Mouse (Mus musculus) testis, adult 2 months (tissue): ENCODE data around the gene Tha1. TPM values are rescaled to one million over a fixed set of nuclear protein-coding genes. Genes with fewer than 3 reads are reported as not detected.

Source experiments
- H3K27ac ChIP-seq: fragments of 200-500 bp; 2 replicates; pipeline ENCODE4 v1.5.1; 2012; ENCODE audit warnings: low read depth, low read length; ENCODE audit not compliant: control insufficient read depth, insufficient read depth
- H3K27me3 ChIP-seq: fragments of 200-500 bp; 2 replicates; pipeline ENCODE4 v1.6.1; 2012; ENCODE audit warnings: mild to moderate bottlenecking, low read length, moderate library complexity; ENCODE audit not compliant: control insufficient read depth, insufficient read depth
- H3K36me3 ChIP-seq: fragments of 200-500 bp; 2 replicates; pipeline ENCODE4 v1.6.1; 2012; ENCODE audit warnings: mild to moderate bottlenecking, low read length; ENCODE audit not compliant: control insufficient read depth, insufficient read depth
- H3K4me1 ChIP-seq: fragments of 200-500 bp; 2 replicates; pipeline ENCODE4 v1.6.1; 2012; ENCODE audit warnings: low read length; ENCODE audit not compliant: control insufficient read depth, insufficient read depth
- H3K4me3 ChIP-seq: fragments of 200-500 bp; 2 replicates; pipeline ENCODE4 v1.5.1; 2012; ENCODE audit warnings: low read depth, mild to moderate bottlenecking, low read length, moderate library complexity, mixed read lengths; ENCODE audit not compliant: control insufficient read depth
- CTCF ChIP-seq: fragments of 200-500 bp; IDR thresholded peaks from 2 replicates; pipeline ENCODE4 v1.5.1; 2012; ENCODE audit warnings: low read depth, mild to moderate bottlenecking, inconsistent platforms, low read length, moderate library complexity; ENCODE audit not compliant: control insufficient read depth, insufficient read depth, insufficient replicate concordance
- POLR2A ChIP-seq: fragments of 200-500 bp; IDR thresholded peaks from 2 replicates; pipeline ENCODE4 v1.6.1; 2012; ENCODE audit warnings: low read depth, mild to moderate bottlenecking, inconsistent platforms, low read length, moderate library complexity; ENCODE audit not compliant: control insufficient read depth
- polyA plus RNA-seq: library from polyadenylated mRNA; depleted of rRNA; stranded (reverse); fragments of >200 nt; gene quantifications from 2 replicates; pipeline ENCODE4 v1.2.3, GENCODE M21; 2012

The Tha1 gene
- polyA plus RNA-seq, 1 experiment: 2.5 TPM

- no peak for TF ChIP-seq CTCF
- TF ChIP-seq POLR2A: no peak
- H3K4me3 ChIP-seq: no peak overlapping the region
Measured at GRCm38 (mm10) chr11:117909337-117909736, 36.1 kb upstream of the Tha1 start.

GRCm38 (mm10) chr11:117904442-117904841 lies 31.2 kb upstream of the Tha1 start:
- H3K4me1 ChIP-seq: no peaks in the 10 kb centered on the region
- no peak overlapping the region for H3K4me3 ChIP-seq
- no peaks in the 10 kb centered on the region for H3K27me3 ChIP-seq
- TF ChIP-seq CTCF: no peak
- no peak for TF ChIP-seq POLR2A
- no peak overlapping the region for H3K27ac ChIP-seq
- no peaks in the 10 kb centered on the region for H3K36me3 ChIP-seq

More at GRCm38 (mm10) chr11:117909337-117909736, 36.1 kb upstream of the Tha1 start:
- Histone ChIP-seq H3K27me3 (no peaks in the 10 kb centered on the region), H3K27ac (no peak overlapping the region), H3K36me3 (no peaks in the 10 kb centered on the region), H3K4me1 (peaks cover 4% of the 10 kb centered on the region)

- H3K27ac ChIP-seq: no peak overlapping the region
Measured at GRCm38 (mm10) chr11:117902282-117902681, 29.0 kb upstream of the Tha1 start.

GRCm38 (mm10) chr11:117896533-117896932 lies 23.3 kb upstream of the Tha1 start:
- Histone ChIP-seq H3K4me1 (peaks cover 8% of the 10 kb centered on the region), H3K4me3 (no peak overlapping the region), H3K27ac (no peak overlapping the region), H3K27me3 (no peaks in the 10 kb centered on the region), H3K36me3 (no peaks in the 10 kb centered on the region)
- no peak for TF ChIP-seq CTCF
- TF ChIP-seq POLR2A: no peak

More at GRCm38 (mm10) chr11:117902282-117902681, 29.0 kb upstream of the Tha1 start:
- no peaks in the 10 kb centered on the region for H3K27me3 ChIP-seq
- TF ChIP-seq POLR2A: no peak
- no peak for TF ChIP-seq CTCF
- H3K4me3 ChIP-seq: no peak overlapping the region
- H3K36me3 ChIP-seq: no peaks in the 10 kb centered on the region
- no peaks in the 10 kb centered on the region for H3K4me1 ChIP-seq

GRCm38 (mm10) chr11:117894676-117895075 lies 21.4 kb upstream of the Tha1 start:
- Histone ChIP-seq H3K27me3 (no peaks in the 10 kb centered on the region; the same call in 1 of the 2 replicates), H3K36me3 (no peaks in the 10 kb centered on the region), H3K4me1 (peaks cover 12% of the 10 kb centered on the region), H3K27ac (no peak overlapping the region), H3K4me3 (no peak overlapping the region)
- TF ChIP-seq CTCF (no peak), POLR2A (no peak)

- no peak overlapping the region for H3K4me3 ChIP-seq
- no peak overlapping the region for H3K27ac ChIP-seq
- H3K27me3 ChIP-seq: no peaks in the 10 kb centered on the region; the same call in 1 of the 2 replicates
- TF ChIP-seq POLR2A: no peak
- TF ChIP-seq CTCF: no peak
- H3K36me3 ChIP-seq: no peaks in the 10 kb centered on the region
- peaks cover 28% of the 10 kb centered on the region for H3K4me1 ChIP-seq
Measured at GRCm38 (mm10) chr11:117892199-117892598, 18.9 kb upstream of the Tha1 start.

GRCm38 (mm10) chr11:117891581-117892175 lies 18.4 kb upstream of the Tha1 start:
- Histone ChIP-seq H3K27ac (no peak overlapping the region), H3K27me3 (no peaks in the 10 kb centered on the region; the same call in 1 of the 2 replicates), H3K4me3 (no peak overlapping the region), H3K4me1 (peaks cover 28% of the 10 kb centered on the region), H3K36me3 (no peaks in the 10 kb centered on the region)
- TF ChIP-seq POLR2A (no peak), CTCF (no peak)
